Mouse (Mus musculus): ENCODE measurements at regions not wholly inside any gene's neighbourhood (a gene's known extent, or its start where the extent isn't known, plus 50 kb on each side); places are given as distances from the start of the nearest gene placed in this dataset.

DNA sequence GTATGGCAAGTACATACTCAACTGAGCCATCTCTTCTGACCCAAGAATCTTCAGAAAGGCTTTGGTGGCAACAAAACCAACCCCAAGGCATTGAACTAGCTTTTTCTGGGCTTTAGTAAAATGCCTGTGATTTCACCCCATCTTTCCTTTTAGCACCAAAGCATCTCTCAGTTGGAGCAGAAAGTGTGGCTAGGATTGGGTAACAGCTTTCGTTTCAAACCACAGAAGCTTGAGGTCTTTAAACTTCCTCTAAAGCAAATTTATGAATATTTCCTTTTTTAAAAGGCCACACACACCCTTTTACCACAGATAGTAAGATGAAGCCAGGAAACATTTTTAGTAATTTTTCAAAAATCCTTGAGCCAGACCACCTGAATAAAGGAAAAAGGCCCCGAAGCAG lies 178.1 kb upstream of the Kbtbd8 start:
- TF ChIP-seq POLR2A (IDR thresholded peaks at IDR 0.05; ENCODE audit: insufficient read depth, low read depth, low read length): no peak
- no peak for TF ChIP-seq CTCF (IDR thresholded peaks at IDR 0.05; ENCODE audit: insufficient read depth, low read depth, low read length)
